Comparison of ENCODE assay signal across 8 mouse cellular contexts in the genomic region with DNA sequence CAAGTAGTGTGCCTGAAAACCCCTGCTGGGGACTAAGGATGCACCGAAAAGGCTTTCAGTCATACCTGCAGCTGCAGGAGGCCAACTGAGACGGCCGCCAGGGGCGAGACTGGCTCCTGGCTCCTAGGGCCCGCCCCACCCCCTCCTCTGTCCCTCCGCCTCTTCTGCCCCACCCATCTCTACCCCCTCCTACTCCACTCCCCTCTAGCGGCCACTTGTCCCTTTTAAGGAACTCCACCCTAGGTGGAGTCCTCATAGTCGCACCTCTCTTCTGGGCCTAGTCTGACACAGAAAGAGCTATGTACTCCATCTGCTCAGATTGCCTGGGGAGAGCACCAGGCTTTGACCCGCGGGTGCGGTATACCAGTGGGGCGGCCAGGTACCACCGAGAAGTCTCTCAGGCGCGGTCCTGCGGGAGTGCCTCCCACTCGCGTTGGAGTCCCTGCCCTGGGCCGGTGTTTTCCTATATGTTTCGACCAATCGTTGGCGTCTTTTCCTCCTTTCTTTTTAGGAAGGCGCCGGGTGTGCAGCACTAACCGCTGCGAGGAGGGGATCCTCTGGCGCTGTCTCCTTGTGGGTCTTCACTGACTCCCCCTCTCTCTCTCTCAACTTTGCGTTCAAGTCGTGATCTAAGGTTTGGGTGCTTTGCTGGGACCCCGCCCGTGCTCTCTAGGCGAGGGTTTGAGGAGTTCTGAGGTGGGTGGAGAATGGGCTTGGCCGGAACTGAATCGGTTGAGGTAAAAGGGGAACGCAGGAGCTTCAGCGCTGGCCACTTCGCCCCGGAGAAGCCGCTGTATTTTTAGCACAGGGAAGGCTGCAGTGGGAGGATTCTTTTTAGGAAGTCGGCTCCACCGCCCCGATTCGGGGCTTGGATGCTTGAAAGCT.
A peak's percentile ranks its signal among the peaks of the same experiment; 100 is the strongest.
DNase-seq lines count a peak whose midpoint lies in the region; ATAC-seq and TF ChIP-seq lines count a peak whose summit lies in the region.

No protein-coding gene starts in this region.

- peak; percentile 31 for DNase-seq in c-Kit-positive CD71-positive TER-119-positive erythroid progenitor cells, embryonic 14.5 days (ENCODE audit: low spot score)
- DNase-seq in forebrain, embryonic 14.5 days (ENCODE audit: low spot score): peak; percentile 34
- peak; percentile 3 for DNase-seq in layer of hippocampus, adult 9-11 months
- DNase-seq in lung, postnatal 14 days: peak; percentile 47
- DNase-seq in ovary, postnatal 10 days (ENCODE audit: low spot score): peak; percentile 2
- peak; percentile 18 to 27 for DNase-seq in thymus, postnatal 10 days (ENCODE audit: low spot score in 2 of 2)

- no peaks in the 10 kb centered on the region for H3K27me3 ChIP-seq in ES-Bruce4 (ENCODE audit: control insufficient read depth, insufficient read depth, low read length, poor library complexity, severe bottlenecking)
- H3K27me3 ChIP-seq in forebrain, embryonic 14.5 days (replicated peaks; ENCODE audit: control insufficient read depth, insufficient read depth, low read length): no peaks in the 10 kb centered on the region

- H3K4me1 ChIP-seq in ES-Bruce4 (ENCODE audit: control insufficient read depth, insufficient read depth, low read length): no peaks in the 10 kb centered on the region
- no peaks in the 10 kb centered on the region for H3K4me1 ChIP-seq in forebrain, embryonic 14.5 days (ENCODE audit: control insufficient read depth, insufficient read depth, low read length)

- TF ChIP-seq CTCF in ES-Bruce4 (IDR thresholded peaks at IDR 0.05; ENCODE audit: low read depth, low read length): no peak

- no peak for TF ChIP-seq POLR2A in ES-Bruce4 (IDR thresholded peaks at IDR 0.05; ENCODE audit: insufficient read depth, low read length)

- peak overlapping the region; percentile 65 for H3K4me2 ChIP-seq in forebrain, embryonic 14.5 days (ENCODE audit: low read length)

- 31% methylated on average over 41 of the region's 43 CpGs for WGBS in forebrain, embryonic 14.5 days

- peak overlapping the region; percentile 55 for H3K27ac ChIP-seq in ES-Bruce4 (ENCODE audit: insufficient read depth, low read length)
- 0 out of 2 replicates have a peak overlapping the region, but pooled peaks have one; percentile 21 for H3K27ac ChIP-seq in forebrain, embryonic 14.5 days (ENCODE audit: low read depth, low read length)

- no peaks in the 10 kb centered on the region for H3K9me3 ChIP-seq in ES-Bruce4 (replicated peaks; ENCODE audit: control insufficient read depth, insufficient read depth, low read length, poor library complexity, severe bottlenecking)
- no peaks in the 10 kb centered on the region for H3K9me3 ChIP-seq in forebrain, embryonic 14.5 days (replicated peaks; ENCODE audit: control insufficient read depth, low read length)

- peak; percentile 75 for ATAC-seq in forebrain, embryonic 14.5 days
- peak; percentile 88 to 93 for ATAC-seq in hematopoietic stem cell, adult 5-6 weeks (replicated peaks in 1 of 2; ENCODE audit: insufficient read depth in 1 of 2, low FRiP score in 2 of 2, low TSS enrichment in 1 of 2, low read depth in 1 of 2, poor library complexity in 2 of 2, severe bottlenecking in 2 of 2)

- peak overlapping the region; percentile 74 for H3K4me3 ChIP-seq in ES-Bruce4 (ENCODE audit: low read depth, low read length)
- peak overlapping the region; percentile 41 for H3K4me3 ChIP-seq in forebrain, embryonic 14.5 days (ENCODE audit: low read depth, low read length)

- 0 out of 2 replicates have a peak, but pooled peaks have one; percentile 33 for TF ChIP-seq EP300 in ES-Bruce4 (IDR thresholded peaks at IDR 0.05; ENCODE audit: insufficient read depth, low read depth, low read length)

- H3K36me3 ChIP-seq in ES-Bruce4 (ENCODE audit: control insufficient read depth, insufficient read depth, low read length, poor library complexity, severe bottlenecking): no peaks in the 10 kb centered on the region
- H3K36me3 ChIP-seq in forebrain, embryonic 14.5 days (ENCODE audit: control insufficient read depth, insufficient read depth, low read length): no peaks in the 10 kb centered on the region

- peak overlapping the region; percentile 69 for H3K9ac ChIP-seq in ES-Bruce4 (ENCODE audit: low read depth, poor library complexity, severe bottlenecking)
- peak overlapping the region; percentile 55 for H3K9ac ChIP-seq in forebrain, embryonic 14.5 days (ENCODE audit: low read length)

Comparison
In these comparisons a context has a peak if more than half of its experiments do, and no peak if none do; other contexts are left out.
1. Peak in every context shown above with its lines: DNase-seq, ATAC-seq, H3K4me3 ChIP-seq and H3K27ac ChIP-seq.